Mouse (Mus musculus): ENCODE measurements around the gene Prkcz.

Prkcz gene

GRCm38 (mm10) chr4:155246691-155247105, 114.5 kb downstream of the Prkcz start:
- DNase-seq (ENCODE audit: low spot score in 2 of 2), result peak; percentile 70 to 72

GRCm38 (mm10) chr4:155245770-155246492, 115.2 kb downstream of the Prkcz start:
- DNase-seq (ENCODE audit: low spot score in 2 of 2), result no peak

- DNase-seq (ENCODE audit: low spot score in 2 of 2), result no peak
These were observed 117.9 kb downstream of the Prkcz start for GRCm38 (mm10) chr4:155243233-155243632.

- DNase-seq (ENCODE audit: low spot score in 2 of 2), result no peak
These were observed 118.9 kb downstream of the Prkcz start for GRCm38 (mm10) chr4:155242292-155242691.

DNA sequence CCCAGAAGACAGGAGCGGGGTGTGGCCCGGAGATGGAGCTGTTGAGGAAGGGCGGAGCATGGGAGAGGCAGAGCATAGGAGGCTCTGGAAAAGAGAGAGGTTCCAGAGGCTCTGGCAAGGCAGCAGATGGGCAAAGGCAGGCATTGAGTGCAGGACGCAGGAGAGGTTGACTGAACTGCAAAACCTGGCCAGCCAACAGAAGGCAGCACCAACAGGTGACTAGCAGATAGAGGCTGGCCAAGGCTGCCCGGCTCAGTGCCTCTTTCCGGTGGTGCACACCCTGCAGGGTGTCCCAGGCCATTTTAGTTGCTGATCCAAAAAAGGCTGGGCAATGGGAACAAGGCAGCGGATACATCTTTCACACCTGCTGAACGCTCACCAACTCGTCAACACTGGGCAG, 119.4 kb downstream of the Prkcz start:
- no peak for DNase-seq (ENCODE audit: low spot score in 2 of 2)

DNA sequence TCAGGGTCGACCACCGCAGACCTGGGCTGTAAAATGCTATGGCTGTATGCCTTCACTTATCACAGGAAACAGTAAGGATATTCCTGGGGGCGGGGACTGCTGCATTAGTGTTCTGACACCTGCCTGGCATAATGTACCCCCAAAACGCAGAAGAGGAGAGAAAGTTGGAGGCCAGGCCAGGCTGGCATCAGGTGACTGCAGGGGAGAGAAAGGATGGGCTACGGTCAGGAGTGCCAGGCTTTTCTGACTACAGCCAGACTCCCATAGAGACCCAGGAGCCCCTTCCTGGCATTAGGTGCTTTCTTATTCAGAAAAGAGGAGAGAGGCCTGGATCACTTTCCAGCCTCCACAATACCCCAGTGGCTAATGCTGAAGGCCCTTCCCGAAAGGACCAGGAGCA, 121.7 kb downstream of the Prkcz start:
- DNase-seq (ENCODE audit: low spot score in 2 of 2), result no peak

DNA sequence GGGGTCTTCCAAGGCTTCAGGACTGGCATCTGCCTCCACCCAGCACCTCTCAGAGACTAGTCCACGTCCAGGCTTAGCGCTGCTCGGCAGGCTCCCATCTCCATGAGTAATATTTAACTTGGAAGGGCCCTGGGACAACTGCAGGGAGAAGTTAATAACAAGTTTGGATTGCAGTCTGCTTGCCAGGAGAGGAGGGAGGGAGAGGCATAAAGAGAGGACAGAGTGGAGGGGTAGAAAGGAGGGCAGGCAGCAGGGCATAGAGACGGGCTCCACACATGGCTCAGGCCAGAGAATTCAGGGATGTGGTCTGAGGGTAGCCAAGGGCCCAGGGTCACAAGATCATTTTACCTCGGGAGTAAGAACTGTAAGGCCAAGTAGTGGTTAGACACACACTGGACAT, 122.9 kb downstream of the Prkcz start:
- DNase-seq (ENCODE audit: low spot score in 2 of 2), result no peak

DNA sequence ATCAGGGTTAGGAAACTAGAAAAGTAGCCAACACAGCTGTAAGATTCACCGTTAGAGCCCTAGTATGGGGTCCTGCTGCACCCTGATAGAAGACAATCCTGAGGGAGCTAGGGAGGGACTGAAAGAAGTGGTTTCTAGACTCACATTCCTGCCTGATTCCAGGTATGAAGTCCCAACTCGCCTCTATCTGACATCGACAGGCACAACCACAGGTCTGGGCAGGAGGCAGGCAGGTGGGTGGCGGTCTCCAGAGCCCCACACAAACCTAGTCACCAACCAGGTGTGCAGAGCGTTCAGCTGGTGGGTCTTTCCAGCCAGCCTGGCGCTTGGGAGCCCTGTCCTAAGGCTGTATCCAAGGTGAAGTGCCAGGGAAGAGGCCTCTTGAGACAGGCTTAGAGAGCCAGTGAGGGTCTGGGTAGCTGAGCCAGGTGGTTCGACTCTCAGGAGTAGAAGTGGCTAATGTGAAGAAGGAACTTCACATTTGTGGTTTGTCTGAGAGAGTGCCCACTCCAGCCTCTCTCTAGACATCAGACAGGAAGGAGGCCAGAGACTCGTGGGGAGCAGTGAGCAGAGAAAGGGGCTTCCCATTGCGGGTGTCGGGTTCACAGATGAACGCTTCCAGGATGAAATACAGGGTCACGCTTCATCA, 124.3 kb downstream of the Prkcz start:
- no peak for DNase-seq (ENCODE audit: low spot score in 2 of 2)

DNA sequence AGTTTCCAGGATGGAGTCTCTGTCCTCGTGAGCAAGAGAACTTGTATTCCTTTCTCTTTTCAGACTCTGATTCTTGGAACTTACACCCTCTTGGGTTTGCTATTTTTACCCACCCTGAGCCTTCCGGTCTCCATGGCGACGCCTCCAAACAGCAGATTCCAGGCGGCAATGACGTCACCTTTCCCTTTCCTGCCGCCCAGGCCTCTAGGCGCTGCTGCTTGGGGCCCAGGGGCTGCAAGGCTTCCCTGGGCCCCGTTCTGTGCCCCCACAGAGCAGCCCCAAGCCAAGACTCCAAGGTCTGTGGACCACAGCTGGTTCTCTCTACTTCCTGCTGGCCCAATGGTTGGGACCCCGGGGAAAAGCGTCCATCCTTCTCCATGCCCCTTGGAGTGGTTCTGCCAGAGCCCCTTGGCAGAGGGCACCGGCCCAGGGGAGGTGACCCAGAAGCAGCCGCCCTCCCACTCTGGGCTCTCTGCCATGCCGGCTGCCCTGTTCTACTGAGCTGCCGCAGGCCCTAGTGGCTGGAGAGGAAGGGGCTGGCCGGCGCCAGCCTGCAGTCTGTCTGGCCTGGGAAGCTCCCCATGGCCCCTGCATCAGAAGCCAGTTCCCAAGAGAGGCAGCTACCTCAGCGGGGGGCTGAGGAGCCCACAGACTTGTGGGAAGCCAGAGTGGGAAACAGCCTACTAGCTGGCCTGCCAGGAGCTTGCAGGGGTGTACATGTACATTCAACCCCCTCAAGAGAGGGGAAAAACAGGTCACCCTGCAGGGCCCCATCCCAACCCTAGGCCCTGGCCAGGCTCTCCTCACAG, 125.6 kb downstream of the Prkcz start:
- DNase-seq (ENCODE audit: low spot score in 2 of 2), result peak; percentile 88 to 90

DNA sequence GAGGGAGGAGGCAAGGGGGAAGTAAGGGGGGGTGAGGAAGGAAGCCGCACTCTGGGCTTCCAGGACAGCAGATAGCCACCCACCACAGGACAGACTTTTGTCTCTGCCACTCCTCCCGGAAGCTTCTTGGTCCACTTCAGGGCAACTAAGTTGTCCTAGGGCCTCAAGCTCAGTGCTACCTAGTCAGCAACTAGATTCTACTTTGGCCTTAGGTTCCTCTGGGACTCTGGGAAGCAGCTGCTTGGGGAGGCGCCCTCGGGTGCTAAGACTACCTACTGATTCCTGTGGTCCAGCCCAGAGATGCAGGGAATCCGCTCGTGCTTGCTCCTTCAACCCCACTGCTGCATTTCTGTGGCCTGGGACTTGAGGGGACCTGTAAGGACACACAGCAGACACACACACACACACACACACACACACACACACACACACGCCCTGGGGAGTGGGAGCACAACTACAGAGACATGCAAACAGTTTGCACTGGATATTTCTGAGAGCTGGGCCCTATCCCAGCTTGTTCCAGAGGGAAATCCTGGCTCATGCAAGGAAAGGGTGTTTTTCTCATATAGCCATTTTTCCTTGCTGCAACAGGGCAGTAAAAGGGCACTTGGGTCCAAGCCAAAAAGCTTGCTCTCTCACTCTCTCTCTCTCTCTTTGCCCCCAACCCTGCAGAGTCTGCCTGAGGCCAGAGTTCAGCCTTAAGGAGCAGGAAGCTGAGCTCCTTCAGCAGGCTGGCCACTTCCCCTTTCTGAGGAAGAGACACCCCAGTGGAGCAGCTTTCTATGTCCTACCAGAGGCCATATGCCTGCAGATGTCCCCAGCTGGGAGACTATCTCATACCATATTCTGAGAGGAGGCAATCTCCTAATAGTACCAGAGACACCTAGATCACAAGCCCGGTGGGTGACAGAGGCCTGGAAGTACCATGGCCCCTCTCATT, 126.5 kb downstream of the Prkcz start:
- DNase-seq (ENCODE audit: low spot score in 2 of 2), result no peak

DNA sequence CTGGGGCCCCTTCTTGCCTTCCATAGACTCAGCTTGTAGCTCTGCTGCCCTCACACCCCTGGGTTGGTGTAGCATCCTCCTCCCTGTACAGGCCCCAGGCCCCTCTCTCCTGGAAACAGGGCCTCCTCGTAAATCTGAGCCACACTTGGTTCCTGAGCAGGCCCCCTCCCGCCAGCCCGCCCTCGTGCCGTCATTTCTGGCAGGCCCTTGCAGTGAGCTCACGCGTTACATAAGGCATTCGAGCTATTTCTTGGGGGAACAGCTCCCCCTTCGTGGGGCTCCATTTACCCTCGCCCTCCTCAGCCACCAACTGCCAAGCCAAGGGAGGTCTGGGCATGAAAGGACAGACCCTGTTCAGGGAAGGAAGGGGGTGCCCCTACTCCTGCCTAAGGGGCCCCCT, 127.3 kb downstream of the Prkcz start:
- DNase-seq (ENCODE audit: low spot score in 2 of 2), result peak; percentile 75 to 80

DNA sequence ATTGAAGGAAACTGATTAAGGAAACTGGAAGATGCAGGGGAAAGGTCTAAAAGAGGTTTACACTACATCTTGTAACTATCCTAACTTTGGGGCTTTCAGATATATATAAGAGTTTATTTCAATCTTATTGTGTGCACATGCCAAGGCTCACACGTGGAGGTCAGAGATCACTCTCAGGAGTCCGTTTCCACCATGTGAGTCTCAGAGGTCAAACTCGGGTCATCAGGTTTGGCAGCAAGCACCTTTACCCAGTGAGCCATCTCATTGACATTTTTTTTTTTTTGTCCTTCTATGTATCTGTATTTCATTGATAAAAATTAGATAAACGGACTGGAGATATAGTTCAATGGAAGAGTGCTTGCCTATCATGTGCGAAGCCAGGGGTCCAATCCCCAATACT, 132.7 kb downstream of the Prkcz start:
- no peak for DNase-seq (ENCODE audit: low spot score in 2 of 2)

- no peak for DNase-seq (ENCODE audit: low spot score in 2 of 2)
These were observed 133.2 kb downstream of the Prkcz start for GRCm38 (mm10) chr4:155227986-155228385.

- no peak for DNase-seq (ENCODE audit: low spot score in 2 of 2)
These were observed 135.2 kb downstream of the Prkcz start for GRCm38 (mm10) chr4:155225918-155226317.

- no peak for DNase-seq (ENCODE audit: low spot score in 2 of 2)
These were observed 137.3 kb downstream of the Prkcz start for GRCm38 (mm10) chr4:155223594-155224528.

DNA sequence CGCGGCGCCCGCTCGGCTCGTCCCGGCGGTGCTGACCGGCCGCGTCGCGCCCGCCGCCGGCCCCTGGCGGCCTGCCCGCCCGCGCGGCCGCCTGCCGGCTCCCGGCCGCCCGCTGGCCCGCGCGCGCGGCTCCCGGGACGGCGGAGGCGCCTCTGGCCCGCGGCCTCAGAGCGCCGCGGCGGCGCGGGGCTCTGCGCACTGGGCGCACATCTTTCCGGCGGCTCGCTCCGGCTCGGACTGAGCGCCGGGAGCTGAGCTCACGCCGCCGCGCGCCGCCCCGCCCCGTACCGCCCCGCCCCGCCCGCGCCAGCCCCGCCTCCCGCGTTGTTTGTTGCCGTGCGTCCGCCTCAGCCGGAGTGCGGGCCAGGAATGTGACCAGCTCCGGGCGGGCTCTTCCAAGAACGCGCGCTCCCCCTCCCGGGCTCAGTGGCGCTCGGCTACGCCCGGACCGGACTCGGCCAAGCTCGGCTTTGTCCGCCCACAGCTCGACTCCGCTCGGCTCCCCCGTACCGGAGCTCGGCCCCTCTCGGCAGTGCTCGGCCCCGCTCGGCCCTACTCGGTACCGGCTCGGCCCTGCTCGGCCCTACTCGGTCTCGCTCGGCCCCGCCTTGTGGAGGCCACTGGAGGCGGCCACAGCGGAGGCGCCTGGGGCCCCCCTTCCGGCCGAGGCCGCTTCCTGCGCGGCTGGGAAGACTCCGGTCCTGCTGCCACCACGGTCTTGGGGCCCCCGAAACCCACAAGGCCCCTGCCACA, 138.1 kb downstream of the Prkcz start:
- DNase-seq (ENCODE audit: low spot score in 2 of 2), result peak; percentile 97 to 100

GRCm38 (mm10) chr4:155222552-155222840, 138.7 kb downstream of the Prkcz start, which contains the start of gene Ski:
Gene Ski, minus strand, starts transcription at chr4:155222592.
- no peak for DNase-seq (ENCODE audit: low spot score in 2 of 2)

DNA sequence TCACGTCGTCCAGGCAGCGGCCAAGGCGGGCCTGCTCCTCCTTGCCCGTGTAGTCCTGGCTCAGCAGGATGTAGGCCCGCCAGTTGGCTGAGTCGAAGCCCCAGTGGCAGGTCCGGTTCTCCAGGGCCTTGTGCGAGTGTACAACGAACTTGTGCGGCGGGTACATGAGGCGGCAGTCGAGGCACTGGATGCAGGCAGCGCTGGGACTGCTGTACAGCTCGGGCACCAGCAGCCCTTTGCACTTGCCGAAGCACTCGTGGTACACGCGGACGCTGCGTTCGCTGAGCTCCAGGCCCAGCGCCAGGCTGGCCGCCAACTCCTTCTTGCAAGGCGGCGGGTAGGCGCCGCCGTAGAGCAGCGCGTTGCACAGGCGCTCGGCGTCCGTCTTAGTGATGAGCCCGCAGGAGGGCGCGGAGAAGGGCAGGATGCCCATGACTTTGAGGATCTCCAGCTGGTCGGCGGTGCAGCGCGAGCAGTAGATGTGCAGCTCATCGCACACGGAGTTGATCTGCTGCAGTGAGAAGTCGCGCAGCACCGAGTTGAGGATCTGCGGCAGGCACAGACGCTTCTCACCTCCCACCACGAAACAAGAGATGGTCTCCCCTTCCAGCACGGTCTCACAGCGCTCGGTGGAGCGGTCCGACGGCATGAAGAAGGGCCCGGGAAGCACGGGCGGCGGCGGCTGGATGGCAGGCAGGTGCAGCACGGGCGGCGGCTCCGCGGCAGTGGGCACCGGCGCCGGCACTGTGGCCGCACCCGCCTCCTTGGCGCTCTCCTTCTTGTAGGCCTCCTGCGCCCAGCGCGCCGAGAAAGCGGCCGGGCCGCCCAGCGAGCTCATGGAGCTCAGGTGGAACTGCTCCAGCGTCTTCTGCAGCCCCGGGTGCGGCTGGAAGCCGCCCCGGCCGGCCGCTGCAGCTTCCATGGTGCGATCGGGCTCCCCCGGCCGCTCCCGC, 139.3 kb downstream of the Prkcz start:
- peak; percentile 59 to 75 for DNase-seq (ENCODE audit: low spot score in 2 of 2)

- no peak for DNase-seq (ENCODE audit: low spot score in 2 of 2)
These were observed 140.1 kb downstream of the Prkcz start for GRCm38 (mm10) chr4:155221106-155221505.
